Mouse (Mus musculus) CD8-positive naive resting alpha-beta T cell, adult 2 months (primary cell): Measurements from ENCODE around the gene Ptgdr.
"Not testable (repeated sequence)": the region's sequence is repeated elsewhere in the genome, so short reads cannot be mapped to it uniquely, and the experiment has no call there.

Source experiments
- DNase-seq, 2 experiments: peaks; one replicate each; pipeline ENCODE4 v3.0.0; 2022; ENCODE audit warnings: low read depth in 2 of 2, low spot score in 2 of 2

Ptgdr gene

DNA sequence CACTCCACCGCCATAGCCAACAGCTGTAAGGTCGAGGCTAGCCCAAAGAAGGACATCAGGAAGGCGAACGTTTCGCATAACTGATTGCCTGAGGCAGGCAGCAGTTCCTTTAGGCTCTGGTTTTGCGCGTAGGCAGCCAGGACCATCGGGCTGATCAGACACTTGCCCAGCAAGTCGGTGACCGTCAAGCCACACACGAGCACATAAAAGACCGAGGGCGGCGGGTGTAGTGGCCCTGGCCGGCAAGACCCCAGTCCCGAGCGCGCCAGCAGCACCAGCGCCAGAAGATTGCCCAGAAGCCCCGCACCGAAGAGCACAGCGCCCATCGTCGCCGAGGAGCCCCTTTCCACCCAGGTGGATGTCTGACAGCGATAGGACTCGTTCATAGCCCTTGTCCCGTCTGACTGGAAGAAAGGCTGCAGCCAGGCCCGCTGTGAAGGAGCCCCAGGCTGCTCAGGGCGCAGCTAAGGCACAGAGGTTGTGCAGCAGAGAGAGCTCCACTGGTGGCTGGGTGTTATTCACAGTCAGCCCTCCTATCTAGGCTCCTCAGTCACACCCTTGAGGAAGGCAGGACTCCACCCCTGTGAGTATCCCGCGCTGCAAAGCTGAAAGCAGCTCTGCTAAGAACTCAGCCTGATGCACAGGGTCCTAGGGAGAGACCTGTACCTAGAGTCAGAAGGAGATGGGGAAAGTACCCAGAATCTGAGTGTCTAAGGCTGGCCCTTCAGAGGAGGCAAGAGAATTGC lies at the start of gene Ptgdr:
Gene Ptgdr (minus strand): TSS at position 508 of the 746 bp plus-strand sequence.
- DNase-seq = no peak

DNA sequence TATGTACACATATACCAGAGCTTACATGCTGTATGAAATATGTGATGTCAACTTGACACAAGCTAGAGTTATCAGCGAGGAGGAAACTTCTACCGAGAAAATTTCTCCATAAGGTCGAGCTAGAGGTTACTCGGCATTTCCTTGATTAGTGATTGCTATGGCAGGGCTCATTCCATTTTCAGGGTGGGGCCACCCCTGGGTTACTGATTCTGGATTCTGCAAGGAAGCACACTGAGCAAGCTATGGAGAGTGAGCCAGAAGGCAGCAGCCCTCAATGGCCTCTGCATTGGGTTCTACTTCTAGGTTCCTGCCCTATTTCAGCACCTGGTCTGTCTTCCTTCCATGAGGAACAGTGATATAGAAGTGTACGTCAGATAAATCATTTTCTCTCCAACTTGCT lies 48.6 kb upstream of the Ptgdr start:
- DNase-seq = no peak

DNA sequence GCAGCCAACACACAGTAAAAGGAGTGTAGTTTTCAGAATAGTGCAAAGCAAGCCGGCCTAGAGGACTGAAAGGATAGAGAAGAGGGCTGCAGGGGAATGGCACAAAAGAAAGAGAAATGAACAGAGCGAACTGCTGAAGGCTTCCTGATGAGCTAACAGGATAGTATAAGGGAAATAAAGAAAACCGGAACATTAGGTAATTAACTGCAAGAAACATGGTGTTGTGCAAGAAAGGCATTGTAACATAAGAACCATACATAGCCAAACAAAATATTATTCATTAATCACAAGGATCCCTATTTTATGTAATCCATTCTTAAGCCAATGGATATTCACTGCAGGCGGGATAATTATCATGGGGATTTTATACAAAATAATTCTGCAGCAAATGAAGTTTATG lies 45.0 kb upstream of the Ptgdr start:
- DNase-seq = no peak

DNA sequence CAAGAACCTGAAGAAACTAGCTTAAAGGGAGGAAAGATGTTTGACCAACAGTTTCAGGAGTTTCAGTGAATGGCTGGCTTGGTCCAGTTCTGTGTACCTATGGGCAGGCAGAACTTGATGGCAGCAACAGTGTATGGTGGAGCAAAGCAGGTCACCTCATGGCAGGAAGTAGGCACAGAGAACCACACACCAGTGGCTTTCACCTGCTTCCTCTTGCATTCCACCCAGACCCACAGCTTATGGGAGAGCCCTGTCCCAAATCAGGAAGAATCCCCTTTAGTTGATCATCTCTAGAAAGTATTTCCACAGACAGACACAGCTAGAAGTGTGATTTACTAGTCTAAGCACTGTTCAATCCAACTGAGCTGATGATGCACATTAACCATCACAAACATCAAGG lies 42.6 kb upstream of the Ptgdr start:
- DNase-seq = not testable (repeated sequence)

DNA sequence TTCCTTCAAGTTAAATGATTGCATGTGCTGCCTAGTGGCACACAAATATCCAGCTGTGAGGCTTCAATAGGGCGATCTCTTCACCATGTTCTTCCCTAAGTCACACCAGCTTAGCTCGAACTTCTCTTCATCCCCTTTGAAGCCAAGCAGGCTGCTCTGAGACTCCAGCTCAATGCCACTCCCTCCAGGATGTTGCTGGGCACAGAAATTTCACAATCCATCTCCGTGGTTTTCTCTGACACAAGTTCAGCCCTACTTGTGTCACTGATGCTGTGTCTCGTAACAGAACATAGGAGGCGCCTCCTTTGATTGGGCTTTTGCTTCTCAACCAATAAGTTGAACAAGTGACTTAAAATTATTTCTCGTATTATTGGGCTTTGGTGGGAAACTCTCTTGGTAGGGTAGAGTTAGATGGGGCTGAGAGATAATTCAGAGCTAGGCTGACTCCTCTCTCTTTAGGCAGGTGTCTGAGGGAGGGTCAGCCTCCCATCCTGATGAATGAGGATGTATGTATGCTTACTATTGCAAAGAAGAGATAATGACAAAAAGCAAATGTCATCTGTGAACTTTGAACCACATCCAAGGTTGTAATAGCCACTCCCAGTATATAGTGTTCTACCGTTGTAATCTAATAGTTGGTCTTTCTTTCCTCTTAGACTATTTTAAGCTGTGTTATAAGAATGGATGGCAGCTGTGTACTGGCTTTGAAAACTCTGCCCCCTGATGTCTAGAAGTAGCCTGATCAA lies 32.4 kb upstream of the Ptgdr start:
- no peak for DNase-seq

DNA sequence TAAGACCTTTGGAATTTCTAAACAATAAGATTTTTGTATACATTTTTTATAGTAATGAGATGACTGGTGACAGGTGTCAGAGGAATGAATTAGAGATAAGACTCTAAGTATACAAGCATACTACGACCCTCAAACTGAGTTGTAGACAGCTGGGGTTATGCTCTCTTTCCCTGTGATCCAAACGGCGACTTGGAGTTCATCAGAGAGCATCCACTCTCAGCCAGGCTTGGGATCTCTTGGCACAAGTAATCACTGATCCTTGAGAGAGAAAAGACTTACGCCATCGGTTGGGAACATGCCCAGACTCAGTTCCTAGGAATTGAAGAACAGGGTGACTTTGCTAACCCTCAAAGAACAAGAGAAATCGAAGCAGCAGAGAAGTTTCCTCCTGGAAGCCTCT lies 10.5 kb upstream of the Ptgdr start:
- no peak for DNase-seq

DNA sequence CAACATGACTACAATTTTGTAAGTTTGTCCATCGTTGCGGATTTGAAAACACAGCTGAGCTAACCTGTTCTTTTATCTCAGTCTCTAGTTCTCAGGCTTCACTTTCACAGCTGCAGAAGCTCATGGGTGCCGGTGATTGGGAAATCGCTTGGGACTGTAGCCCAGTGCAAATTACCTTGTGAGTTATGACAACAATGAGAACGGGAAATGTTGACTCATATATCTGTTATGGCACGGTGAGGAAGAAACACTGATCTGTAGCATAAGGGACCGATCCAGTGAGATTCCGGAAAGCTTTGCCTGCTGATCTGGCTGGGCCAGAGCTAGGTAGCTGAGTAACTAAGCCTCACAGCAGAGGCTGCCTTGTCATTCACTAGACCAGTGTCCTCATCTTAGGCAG lies 6.5 kb upstream of the Ptgdr start:
- DNase-seq = no peak

DNA sequence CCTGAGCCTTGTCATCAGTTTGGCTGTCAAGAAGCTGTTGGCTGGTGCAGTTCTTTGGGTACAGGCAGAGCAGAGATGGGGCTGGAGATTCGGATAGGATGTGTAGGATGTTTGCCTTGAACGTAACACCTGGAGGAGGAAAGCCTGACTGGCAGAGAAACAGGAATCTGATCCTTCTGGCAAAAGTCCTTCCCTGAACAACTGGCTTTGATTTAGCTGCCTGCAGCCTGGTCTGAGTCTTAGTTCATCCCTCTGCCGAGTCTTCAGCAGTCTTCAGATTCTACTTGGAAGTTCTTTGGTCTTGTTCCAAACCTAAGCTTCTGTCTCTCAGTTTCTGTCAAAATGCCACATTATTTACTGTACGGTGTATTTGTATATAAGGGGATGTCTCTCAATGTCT lies 3.9 kb upstream of the Ptgdr start:
- no peak for DNase-seq

DNA sequence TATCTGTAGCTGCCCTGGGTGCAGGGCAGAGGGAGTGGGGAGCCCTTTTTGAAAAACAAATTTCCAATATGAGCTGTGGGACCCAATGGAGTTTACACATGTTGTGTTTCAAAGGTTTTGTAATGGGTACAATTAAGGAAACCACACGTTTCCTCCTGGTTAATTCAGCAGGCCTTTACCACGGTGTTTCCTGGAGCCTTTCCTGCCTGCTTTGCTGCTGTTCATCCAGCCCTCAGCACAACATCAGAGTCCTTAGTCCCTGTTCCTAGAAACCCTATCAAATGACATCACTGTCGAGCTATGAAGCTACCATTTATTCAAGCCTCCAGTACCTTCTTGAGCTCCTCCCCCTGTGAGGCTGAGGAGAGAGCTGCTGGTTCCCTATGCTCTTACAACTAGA lies 2.0 kb upstream of the Ptgdr start:
- DNase-seq = no peak

DNA sequence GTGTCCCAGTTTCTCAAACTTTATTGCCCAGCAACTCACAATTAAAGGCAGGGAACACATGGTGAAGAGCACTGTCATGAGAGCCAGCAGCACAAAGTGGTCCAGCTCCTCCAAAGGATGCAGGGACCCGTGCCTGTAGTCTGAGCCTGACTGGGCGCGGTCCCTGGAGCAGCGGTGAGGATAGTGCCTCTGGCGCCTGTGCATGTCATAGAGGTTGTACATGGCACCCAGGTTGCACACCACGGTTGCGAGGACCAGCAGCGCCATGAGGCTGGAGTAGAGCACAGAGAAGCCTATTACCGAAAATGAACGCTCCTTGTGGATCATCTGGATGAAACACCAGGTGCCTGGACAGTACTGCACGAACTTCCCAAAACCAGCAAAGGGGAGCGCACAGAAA lies 803 bp downstream of the Ptgdr start:
- no peak for DNase-seq

DNA sequence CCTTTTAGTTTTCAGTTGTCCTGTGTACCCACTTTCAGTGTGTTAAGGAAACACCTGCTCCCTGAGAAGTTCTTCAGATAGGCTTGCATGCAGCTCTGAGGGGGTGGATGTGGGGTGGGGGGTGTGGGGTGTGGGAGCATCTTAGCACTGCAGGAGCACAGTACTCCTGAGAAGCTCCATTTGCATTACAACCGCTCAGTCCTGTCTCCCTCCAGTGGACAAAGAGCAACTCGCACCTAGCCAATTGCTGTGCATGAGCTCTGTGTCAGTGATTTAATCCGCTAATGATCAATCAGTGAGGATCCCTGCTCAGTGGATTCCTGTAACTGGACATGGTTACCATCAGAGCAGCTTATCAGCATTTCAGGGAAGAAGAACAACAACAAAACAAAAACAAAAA lies 8.5 kb downstream of the Ptgdr start:
- DNase-seq = not testable (repeated sequence)

DNA sequence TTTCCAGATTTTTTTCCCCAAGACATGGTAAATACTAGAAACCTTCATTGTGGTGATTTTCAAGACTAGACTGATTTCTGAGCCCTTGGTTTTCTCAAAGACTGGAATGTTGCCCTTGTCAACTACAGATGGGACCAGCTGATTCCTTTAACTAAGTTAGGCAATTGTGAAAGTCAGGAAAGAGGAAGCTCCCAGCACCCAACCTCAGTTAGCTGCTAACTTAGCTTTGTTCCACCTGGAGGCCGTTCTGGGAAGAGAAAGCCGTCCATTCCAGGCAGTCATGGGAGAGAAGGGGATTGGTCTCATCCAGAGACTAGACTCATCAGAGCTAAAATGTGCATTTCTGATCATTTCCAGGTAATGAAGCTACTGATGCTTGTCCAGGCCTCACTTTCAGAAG lies 11.4 kb downstream of the Ptgdr start:
- DNase-seq = no peak

DNA sequence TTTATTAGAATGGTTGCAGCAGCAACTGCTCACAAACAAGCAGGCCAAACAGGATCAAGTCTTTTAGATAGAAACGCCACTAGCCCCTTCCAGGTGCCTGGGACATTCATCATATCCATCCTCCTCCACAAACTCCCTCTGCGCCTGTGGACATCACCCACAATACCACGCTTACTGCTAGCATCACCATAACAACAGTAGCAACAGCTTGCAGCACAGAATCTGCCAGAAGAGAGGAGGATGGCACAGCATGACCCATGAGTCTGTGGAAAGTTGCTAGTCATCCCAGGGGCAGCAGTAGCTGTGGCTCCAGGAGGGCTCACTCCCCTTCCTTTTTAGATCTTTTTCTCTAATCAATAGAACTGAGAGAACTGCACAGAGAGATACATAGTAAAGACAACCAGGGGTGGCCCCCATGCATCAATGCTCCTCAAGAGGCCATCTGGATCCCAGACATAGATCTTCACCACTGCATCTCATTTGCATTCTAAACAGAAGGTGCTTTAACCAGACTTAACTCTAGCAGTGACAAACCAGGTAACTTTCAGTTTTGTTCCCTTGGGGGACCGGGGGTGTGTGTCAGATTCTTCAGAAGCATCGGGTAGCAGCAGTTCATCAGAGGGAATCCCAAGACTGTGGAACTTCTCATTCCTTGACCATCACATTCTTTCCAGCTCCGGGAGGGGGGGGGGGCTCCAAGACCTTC lies 12.5 kb downstream of the Ptgdr start:
- no peak for DNase-seq

DNA sequence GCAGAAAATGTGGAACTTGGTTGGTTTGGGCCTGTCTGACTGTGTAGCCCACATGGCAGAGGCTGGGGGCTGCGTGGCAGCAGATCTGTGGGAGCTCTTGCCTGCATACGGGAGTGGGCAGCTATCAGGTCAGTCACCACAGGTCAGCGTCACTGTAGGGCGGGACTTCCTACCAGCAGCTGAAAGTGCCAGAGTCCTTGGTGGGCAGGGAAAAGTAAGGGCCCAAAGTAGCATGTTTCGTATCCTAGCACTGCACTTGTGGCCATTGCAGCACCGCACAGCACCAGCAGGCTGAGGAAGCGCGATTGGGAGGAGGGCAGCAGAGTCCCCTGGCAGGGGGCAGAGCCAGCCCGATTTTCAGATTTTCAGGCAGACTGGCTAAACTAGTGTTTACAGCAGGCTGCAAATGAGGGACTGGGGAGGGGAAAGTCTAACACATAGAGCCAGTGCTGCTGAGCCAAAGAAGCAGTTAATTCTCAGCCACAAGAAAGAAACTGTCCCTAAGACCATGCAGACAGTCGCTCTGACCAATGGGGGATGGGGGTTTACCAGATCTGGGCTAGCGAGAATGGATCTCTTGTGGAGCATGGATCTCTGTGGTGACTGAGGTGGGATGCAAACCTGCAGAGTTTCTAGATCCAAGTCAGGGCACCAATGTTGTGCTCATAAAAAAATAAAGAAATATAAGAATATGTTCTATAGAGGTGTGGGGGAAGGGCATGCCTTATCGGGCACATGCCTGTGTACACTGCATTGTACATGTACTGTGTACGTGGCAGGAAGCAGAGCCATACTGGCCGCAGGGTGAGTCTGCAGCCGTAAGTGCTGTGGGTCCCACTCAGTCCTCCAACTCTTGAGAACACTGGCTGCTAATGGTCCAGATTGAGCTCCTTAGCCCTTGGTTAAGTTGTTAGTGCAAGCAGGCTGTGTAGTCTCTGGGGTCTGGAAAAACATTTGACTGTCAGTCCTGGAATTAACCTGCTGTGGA lies 15.1 kb downstream of the Ptgdr start:
- DNase-seq = no peak

DNA sequence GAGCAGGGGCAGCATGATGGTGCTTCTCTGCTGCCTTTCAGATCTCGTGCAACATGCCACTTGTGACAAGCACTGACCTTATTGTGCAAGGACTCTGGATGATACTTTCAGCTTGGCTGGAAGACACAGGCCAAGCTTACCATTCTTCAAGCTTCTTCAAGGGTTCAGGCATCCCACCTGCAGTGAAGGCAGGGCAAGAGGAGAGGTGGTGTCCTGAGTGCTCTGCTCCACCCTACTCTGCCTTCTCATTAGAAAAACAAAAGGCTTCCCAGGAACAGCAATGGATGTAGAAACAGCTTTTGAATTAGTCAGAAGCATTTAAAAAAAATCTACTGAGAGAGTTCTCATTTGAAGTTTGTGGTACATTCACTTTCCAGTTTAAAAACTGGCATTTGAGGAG lies 20.5 kb downstream of the Ptgdr start:
- no peak for DNase-seq

DNA sequence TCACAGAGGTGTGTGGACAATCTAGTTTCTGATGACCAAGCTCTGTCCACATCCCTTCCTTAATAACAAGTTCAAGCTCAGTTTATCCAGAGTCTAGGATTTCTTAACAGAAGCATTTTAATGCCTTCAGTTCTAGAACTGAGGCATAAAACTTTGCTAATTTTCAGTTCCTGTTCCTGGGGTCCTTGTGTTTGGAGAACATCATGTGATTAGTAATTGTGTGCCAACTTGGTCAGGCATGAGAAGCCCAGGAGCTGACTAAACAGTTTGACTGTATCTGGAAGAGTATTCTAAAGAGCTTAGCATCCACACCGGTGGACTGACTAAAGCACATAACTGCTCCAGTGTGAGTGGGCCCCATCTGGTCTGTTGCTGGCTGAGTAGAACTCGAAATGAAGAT lies 24.0 kb downstream of the Ptgdr start:
- DNase-seq = no peak

DNA sequence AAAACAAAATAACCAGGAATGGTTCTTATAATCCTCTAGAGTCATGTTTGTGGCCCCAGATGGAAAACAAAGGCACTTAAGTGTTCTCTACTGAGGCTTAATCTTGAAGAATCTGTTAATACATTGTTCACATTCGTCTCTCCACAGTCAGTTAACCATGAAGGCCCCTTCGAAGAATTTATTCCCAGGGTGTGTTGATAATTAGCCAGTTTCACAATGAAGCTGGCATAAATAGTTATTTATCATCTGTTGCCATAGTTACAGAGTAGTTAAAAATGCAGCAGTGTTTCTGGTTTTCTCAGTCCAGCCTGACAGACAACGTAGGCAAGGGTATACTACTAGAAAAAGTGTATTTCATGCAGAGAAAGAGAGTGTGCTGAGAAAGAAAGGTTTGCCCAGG lies 25.0 kb downstream of the Ptgdr start:
- not testable (repeated sequence) for DNase-seq

DNA sequence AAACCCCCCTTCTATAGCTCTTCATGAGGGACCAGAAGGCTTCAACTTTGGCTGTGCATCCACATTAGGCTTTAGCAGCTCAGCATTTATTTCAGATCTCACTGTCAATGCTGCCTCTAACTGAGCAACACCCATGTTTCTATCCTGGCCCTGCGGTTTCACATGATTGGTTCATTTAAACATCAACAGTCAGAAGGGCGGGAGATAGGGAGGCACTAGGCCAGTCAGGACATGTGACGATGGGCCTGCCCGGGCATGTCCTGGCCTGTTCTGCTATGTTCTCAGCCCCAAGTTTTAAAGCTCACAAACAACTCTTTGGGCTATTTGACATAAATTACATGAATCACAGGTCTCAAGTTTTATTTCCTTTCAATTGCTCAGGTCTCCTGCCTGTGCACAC lies 26.1 kb downstream of the Ptgdr start:
- DNase-seq = not testable (repeated sequence)

DNA sequence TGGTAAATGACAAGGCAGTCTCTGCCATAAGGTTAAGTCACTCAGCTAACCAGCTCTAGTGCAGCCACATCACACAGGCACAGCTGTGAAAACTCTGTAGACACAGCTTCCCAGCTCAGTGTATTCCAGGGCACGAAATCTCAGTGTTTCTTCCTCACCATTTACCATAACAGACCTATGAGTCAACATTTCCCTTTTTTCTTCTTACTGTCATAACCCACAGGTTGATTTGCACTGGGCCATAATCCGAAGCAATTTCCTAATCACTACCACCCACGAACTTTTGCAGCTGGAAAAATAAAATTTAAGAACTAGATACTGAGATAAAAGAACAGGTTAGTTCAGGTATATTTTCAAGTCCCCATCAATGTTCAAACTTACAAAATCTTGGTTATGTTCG lies 31.4 kb downstream of the Ptgdr start:
- no peak for DNase-seq

DNA sequence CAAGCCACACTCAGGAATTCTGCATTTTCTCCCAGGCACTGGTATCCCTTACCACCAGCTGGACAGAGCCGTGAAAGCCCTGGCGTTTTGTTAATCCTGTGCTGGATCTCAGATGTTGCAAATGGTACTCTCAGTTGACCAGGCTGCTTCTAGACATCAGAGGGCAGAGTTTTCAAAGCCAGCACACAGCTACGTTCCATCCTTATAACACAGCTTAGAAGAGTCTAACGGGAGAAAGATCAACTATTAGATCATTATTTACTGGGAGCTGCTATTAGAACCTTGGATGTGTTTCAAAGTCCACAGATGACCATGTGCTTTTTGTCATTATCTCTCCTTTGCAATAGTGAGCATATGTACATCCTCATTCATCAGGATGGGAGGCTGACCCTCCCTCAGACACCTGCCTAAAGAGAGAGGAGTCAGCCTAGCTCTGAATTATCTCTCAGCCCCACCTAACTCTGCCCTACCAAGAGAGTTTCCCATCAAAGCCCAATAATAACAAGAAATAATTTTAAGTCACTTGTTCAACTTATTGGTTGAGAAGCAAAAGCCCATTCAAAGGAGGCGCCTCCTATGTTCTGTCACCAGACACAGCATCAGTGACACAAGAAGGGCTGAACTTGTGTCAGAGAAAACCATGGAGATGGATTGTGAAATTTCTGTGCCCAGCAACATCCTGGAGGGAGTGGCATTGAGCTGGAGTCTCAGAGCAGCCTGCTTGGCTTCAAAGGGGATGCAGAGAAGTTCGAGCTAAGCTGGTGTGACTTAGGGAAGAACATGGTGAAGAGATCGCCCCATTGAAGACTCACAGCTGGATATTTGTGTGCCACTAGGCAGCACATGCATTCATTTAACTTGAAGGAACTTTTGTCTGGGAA lies 37.8 kb downstream of the Ptgdr start:
- no peak for DNase-seq
